Mouse (Mus musculus) adrenal gland, postnatal 14 days (tissue): ENCODE measurements at regions not wholly inside any gene's neighbourhood (a gene's known extent, or its start where the extent isn't known, plus 50 kb on each side); places are given as distances from the start of the nearest gene placed in this dataset.

Experiments
- DNase-seq: peaks from one replicate; pipeline ENCODE4 v3.0.0; 2021; ENCODE audit warnings: mixed read lengths

DNA sequence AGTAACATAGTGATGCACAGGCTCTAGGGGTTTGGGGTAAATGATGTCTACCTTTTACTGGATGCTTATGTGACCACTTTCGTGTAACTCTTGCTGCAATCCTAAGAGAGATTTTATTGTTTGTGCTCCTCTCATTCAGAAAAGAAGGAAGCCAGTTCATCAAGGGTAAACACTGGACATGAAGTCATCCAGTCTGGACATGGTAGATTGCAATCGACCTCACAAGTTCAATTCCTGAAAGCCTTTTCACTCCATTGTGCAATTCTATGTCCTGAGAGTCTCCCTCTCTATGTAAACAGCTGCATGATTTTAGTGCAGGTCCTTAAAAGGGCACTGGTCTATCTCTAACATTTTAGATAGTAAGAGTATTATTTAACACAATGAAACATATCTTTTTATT, 73.5 kb upstream of the Gm16223 start:
- DNase-seq = no peak

DNA sequence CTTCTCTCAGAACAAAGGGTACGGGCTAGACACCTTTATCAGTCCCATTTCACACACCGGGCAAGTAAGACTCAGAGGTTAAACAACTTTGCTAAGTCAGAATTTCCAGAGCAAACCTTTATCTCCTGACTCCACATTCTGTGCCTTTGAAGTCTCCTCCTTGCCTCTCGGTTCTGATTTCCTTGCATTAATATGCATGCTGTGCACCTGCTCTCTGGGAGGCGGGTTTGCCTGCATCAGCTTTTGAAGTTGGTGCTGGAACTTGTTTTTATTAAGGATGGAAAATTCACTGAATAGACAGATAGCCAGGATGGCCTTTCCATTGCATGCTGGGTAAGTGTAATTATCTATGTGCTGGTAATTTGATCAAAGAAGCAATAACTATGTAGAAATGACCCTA, 84.2 kb upstream of the Gm16223 start:
- no peak for DNase-seq

DNA sequence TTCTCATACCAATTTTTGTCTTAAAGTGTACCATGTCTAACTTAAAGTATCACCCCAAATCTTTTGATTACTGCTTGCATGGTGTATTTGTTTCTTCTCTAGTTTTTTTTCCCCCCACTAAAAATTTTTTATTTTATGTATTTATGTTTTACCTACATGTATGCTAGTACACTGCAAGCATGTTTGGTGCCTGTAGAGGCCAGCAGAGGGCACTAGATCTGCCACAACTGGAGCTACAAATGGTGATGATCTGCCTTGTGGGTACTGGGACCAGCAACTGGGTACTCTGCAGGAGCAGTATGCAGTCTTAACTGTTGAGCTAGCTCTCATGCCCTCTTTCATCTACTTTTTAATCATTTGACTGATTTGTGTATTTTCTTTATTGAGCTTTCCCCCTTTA, 92.2 kb upstream of the Gm16223 start:
- DNase-seq = no peak

DNA sequence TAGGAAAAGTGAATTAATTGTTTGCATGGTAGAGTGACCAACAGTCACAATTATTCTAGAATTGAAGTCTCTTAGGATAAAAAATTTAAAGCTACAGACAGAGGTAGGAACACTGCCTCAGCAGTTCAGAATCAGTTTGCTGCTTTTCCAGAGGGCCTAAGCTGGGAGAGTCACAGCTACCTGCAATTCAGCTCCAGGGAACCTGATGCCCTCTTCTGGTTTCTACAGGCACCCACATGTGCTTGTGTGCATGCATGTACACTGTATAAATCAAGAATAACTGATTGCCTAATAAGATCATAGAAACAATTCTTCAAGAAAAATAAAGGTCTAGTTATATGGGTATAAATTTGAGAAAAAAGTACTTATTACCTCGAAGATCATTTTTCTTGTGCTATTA, 96.6 kb upstream of the Gm16223 start:
- DNase-seq = peak; percentile 50

DNA sequence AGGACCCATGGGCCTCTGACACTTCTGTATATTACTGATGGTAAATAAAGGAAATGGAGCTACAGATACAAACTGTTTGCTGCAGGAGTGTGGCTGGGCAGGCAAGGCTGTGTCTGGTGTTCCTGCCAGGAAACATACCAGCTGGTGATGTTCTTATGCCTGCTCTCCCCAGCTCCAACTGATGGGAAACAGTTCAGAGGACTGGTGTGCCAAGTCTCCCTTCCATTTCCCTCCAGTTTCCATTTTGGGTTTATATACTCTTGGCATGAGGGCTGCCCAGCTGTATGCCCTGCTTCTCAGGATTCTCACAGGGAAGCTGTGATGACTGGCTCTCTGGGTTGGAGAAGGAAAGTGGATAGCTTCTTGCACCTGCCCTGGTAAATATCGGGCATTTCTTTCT, 100.8 kb upstream of the Gm16223 start:
- no peak for DNase-seq

DNA sequence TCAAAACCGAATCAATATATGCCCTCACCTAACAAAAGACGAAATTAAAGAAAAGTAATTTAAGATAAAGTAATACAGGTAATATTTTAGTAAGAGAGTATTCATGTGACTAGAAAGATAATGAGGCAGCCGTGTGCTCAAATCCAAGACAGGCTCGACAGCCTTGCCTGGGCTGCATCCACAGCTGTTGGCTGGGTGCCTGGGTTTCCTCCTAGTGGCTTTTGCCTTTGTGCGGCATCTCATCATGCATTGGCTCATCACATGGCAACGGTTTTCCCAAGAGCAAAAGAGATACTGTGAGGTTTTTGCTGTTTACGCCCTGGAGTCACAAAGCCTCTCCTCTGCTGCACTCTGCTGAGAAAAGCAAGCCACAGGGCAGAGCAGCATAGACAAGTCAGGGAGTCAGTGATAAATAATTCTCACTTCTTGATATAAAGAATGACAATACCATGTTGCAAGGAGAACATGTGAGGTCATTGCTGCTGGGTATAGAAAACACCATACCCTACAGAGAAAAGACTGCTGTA, 103.1 kb upstream of the Bod1l start:
- DNase-seq = peak; percentile 49

DNA sequence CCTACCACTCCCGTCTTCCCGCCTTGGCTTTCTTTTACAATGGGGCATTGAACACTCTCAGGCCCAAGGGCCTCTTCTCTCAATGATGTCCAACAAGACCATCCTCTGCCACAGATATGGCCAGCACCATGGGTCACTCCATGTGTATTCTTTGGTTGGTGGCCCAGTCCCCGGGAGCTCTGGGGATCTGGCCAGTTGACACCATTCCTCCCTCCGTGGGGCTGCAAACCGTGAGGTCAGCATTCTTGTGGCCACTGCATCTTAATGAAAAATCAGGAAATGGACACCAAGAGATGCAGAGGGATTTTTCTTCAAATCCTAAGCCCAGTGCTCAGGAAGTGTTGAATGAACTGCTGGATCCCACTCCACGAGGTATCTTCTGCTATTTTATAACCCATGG, 99.3 kb upstream of the Bod1l start:
- DNase-seq = no peak

DNA sequence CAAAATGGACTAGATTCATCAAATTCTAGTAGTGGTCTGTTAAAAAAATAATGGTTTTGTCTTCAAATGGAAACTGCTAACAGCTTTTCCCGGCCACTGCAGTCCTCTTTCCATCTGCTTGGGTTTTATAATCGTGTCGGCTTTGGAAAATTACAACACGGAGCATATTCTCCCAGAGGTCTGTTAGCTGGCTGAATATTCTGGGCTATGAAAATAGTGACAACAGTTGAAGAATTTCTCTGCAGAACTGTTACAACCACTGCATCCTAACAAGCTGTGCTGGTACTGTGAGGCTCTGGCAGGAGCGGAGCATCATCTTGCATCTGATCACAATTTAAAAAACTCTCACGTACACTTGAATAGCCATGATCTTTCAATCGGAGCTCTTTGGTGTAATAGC, 98.0 kb upstream of the Bod1l start:
- no peak for DNase-seq

DNA sequence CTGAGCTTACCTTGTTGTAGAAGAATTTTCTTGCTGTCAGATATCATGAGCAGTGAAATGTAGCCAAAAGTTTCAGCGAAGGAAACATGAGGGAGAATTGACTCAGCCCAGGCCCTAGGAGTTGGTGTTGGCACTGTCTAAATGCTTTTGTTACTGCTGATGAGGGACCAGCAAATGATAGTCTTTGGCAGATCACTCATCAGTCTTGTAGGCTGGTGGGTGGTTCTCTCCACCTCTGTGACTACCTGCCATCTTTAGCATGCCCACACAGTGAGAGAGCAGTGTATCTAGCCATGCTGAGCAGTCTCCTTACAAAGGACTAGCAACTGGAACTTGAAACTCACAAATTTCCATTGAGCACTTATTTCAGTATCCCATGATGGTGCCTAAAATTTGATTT, 97.1 kb upstream of the Bod1l start:
- no peak for DNase-seq

DNA sequence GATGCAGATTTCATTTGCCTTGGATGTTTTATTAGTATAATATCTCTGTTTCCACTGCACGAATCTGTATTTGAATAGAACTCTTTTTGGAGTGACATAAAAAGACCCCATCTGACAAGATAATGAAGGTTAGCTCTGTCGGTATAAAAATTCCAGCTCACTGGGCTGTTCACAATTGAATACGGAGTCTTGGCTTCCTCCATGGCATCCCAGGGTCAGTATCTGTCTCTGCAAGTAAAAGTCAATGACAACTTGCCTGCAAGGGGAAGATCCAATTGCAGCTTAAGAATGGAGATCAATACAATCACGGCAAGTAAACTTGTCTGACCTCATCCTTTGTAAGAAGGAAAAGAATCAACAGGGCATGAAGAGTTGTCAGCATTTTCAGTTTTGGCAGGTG, 95.6 kb upstream of the Bod1l start:
- DNase-seq = no peak

DNA sequence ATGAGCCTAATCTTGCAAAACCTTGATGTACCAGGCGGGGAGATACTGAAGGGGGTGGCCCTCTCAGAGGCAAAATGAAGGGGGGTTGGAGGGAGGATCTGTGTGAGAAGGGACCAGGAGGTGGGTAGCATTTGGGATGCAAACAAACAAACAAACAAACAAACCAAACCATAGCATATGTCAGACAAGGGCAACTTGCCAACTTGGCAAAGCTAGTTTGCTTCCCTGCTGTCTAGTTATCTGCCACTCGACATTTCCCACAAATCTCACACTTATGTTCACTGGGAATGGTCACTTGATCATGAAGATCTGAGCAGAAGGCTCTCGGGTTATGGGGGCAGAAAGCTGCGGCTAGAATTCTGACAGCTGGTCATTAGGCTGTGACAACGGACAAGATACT, 65.9 kb upstream of the Bod1l start:
- no peak for DNase-seq

DNA sequence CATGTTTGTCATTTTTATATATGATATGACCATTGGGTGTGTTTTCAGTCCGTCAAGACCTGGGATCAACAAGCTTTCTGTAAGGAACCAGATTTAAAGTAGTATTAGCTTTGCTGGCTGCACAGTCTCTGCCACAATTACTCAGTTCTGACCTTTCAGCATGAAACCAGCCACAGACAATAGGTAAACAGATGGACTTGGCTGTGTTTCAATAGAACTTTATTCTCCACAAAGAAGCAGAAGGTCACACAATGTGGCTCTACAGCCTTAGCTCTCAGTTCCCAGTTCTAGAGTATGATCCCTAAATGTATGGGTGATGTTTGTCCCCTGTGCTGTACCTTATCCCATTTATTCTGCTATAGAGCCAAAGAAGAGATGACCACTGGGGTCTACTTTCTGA, 63.6 kb upstream of the Bod1l start:
- no peak for DNase-seq

DNA sequence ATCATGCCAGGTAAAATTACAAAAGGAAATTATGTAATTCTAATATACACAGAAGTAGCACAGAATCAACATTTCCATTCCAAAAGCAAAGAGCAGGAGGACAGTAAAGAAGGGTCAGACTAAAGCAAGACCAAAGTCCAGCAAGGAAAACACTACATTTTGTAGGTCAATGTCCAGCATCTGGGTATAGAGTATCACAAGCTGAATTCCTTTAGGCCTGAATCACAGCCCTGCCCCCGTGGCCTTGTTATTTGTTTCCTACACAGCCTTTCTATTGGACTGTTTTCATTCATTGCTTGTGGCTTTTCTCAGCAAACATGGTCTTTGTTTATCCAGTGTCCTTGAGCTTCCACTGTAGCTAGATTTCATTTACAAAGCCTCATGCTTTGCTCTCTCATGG, 60.4 kb upstream of the Bod1l start:
- DNase-seq = peak; percentile 37

DNA sequence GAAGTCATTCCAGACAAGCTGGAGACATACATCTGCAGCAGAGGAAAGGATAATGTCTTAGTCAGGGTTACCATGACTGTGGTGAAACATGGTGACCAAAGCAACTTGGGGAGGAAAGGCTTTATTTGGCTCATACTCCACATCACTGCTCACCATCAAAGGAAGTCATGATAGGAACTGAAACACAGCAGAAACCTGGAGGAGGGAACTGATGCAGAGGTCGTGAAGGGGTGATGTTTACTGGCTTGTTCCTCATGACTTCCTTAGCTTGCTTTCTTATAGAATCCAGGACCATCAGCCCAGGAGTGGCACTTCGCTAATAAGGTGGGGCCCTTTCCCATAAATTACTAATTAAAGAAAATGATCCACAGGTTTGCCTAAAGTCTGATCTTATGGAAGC, 55.1 kb upstream of the Bod1l start:
- DNase-seq = no peak

DNA sequence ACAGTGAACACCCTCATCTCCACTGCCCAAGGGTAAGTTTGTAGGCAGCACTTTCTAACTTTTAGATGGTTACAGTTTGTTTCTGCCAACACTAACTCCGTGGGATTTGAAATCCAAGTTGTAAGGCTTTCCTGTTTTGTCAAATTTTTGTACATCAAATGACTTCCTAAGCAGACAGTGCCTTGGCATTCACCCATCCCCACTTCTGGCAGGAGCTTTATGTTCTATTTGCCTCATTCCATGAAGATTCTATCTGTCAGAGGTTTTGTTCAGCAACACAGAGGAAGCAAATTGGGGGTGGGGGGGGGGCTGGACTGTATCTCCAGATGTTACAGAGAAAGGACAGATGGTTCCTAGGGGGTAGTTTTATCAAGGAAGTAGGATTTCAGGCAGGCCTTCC, 54.6 kb upstream of the Bod1l start:
- DNase-seq = peak; percentile 6
